Mouse (Mus musculus) megakaryocyte-erythroid progenitor cell, adult 5-6 weeks (primary cell): ENCODE data around the gene Lamb2. TPM values are rescaled to one million over a fixed set of nuclear protein-coding genes. Genes with fewer than 3 reads are reported as not detected.

ENCODE experiments used
- ATAC-seq: replicated peaks from 2 replicates; pipeline ENCODE4 v1.8.0; 2016; ENCODE audit warnings: mild to moderate bottlenecking, inconsistent platforms; ENCODE audit not compliant: severe bottlenecking, poor library complexity, low FRiP score, low TSS enrichment
- total RNA-seq, 2 experiments: library from RNA; stranded (forward) in 1 of 2; stranded (reverse) in 1 of 2; fragments of 200-1000, 215-1000 nt in 1 of 2; fragments of >200 nt in 1 of 2; fragmentation: Nextera tagmentation in 1 of 2; gene quantifications; 2 replicates each; pipeline ENCODE4 v1.2.3; 2014 to 2017

Lamb2 gene
- total RNA-seq, 2 experiments from 2014 or later, result 0.66 TPM; not detected in 1

GRCm38 (mm10) chr9:108523341-108523740, 43.8 kb downstream of the Lamb2 start:
- ATAC-seq, result no peak

DNA sequence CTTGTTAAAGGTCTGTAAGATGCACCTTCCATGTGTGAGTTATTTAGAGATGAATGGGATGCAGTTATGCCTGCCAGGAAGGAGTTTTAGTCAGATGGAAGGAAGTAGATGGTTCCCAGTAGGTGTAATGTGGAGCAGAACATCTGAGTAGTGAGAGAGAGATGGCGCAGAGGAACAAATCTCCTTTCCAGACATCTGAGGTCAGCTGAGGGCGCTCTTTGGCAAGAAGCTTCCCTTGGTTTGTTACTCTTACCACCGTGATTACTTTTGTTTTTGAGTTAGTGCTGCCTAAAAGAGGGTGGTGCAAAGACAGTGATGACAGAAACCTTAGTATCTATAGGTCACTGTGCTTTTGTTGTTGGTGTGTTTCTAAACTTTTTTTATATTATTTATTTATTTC, 45.9 kb downstream of the Lamb2 start:
- ATAC-seq, result no peak

DNA sequence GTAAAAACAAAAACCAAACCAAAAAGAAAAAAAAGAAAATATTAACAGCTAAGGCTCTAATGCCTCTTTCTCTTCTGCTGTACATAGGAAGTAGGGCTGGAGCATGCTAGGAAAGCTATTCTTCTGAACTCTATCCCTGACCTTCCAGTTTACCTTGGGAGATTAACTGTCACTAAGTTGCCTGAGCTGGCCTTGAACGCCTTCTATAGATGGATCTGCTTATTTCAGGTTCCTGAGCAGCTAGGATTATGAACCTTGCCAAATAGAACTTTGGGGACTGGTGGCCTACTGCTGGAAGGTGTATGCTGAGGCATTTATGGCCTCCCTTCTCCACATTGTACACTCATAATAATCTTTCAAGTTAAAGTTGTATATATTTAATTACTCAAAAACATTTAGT, 51.4 kb downstream of the Lamb2 start:
- ATAC-seq, result no peak

DNA sequence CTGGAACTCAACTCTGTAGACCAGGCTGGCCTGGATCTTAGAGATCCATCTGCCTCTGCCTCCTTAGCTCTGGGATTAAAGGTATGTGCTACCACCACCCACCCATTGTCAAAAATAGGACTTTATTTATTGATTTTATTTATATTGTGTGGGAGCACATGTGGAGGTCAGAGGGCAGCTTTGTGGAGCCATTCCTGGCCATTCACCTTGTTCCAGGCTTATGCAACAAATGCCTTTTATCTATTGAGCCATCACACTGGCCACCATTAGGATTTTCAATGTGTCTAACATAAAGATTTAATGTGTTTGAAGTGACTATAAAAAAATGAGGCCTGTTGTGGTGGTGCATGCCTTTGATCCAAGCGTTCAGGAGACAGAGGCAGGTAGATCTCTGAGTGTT, 52.0 kb downstream of the Lamb2 start:
- no peak for ATAC-seq

Other genes starting within 250 kb of the Lamb2 start
- 10.2 and 12.9 TPM in 2 replicates for gene Dag1, start 215.8 kb upstream of the Lamb2 start, total RNA-seq (2014; fragmentation: Nextera tagmentation)
- gene Dag1, start 215.8 kb upstream of the Lamb2 start, total RNA-seq (2017), result 4.6 and 5.1 TPM in 2 replicates
- 3.1 and 5.0 TPM in 2 replicates for gene Nicn1, start 189.3 kb upstream of the Lamb2 start, total RNA-seq (2014; fragmentation: Nextera tagmentation)
- gene Nicn1, start 189.3 kb upstream of the Lamb2 start, total RNA-seq (2017), result 1.4 TPM in 1 of 2 replicates, not detected in the other
- gene Amt, start 182.9 kb upstream of the Lamb2 start, total RNA-seq (2014; fragmentation: Nextera tagmentation), result 0.28 TPM in 1 of 2 replicates, not detected in the other
- 0.23 TPM in 1 of 2 replicates, not detected in the other for gene Amt, start 182.9 kb upstream of the Lamb2 start, total RNA-seq (2017)
- 148 and 275 TPM in 2 replicates for gene Rhoa, start 173.6 kb upstream of the Lamb2 start, total RNA-seq (2014; fragmentation: Nextera tagmentation)
- gene Rhoa, start 173.6 kb upstream of the Lamb2 start, total RNA-seq (2017), result 249 and 303 TPM in 2 replicates
- 2.8 and 8.2 TPM in 2 replicates for gene Tcta, start 173.6 kb upstream of the Lamb2 start, total RNA-seq (2014; fragmentation: Nextera tagmentation)
- 1.4 and 4.3 TPM in 2 replicates for gene Tcta, start 173.6 kb upstream of the Lamb2 start, total RNA-seq (2017)
- gene Gpx1, start 140.8 kb upstream of the Lamb2 start, total RNA-seq (2014; fragmentation: Nextera tagmentation), result 1,807 and 1,840 TPM in 2 replicates
- 887 and 925 TPM in 2 replicates for gene Gpx1, start 140.8 kb upstream of the Lamb2 start, total RNA-seq (2017)
- 131 and 136 TPM in 2 replicates for gene Usp4, start 131.9 kb upstream of the Lamb2 start, total RNA-seq (2014; fragmentation: Nextera tagmentation)
- 62.4 and 84.2 TPM in 2 replicates for gene Usp4, start 131.9 kb upstream of the Lamb2 start, total RNA-seq (2017)
- gene 1700102P08Rik, start 86.9 kb upstream of the Lamb2 start, total RNA-seq (2014; fragmentation: Nextera tagmentation), result 0.52 and 1.7 TPM in 2 replicates
- gene 1700102P08Rik, start 86.9 kb upstream of the Lamb2 start, total RNA-seq (2017), result 4.3 TPM in 1 of 2 replicates, not detected in the other
- gene Ccdc36, start 51.3 kb upstream of the Lamb2 start, total RNA-seq (2014; fragmentation: Nextera tagmentation), result not detected in 2 replicates
- gene Ccdc36, start 51.3 kb upstream of the Lamb2 start, total RNA-seq (2017), result not detected in 2 replicates
- gene BC048562, start 43.3 kb upstream of the Lamb2 start, total RNA-seq (2014; fragmentation: Nextera tagmentation), result not detected in 2 replicates
- not detected in 2 replicates for gene BC048562, start 43.3 kb upstream of the Lamb2 start, total RNA-seq (2017)
- 19.6 and 42.3 TPM in 2 replicates for gene Ccdc71, start 19.2 kb upstream of the Lamb2 start, total RNA-seq (2014; fragmentation: Nextera tagmentation)
- gene Ccdc71, start 19.2 kb upstream of the Lamb2 start, total RNA-seq (2017), result 13.2 and 13.6 TPM in 2 replicates
- gene Klhdc8b, start 18.2 kb upstream of the Lamb2 start, total RNA-seq (2014; fragmentation: Nextera tagmentation), result 8.0 and 29.6 TPM in 2 replicates
- 6.2 and 21.7 TPM in 2 replicates for gene Klhdc8b, start 18.2 kb upstream of the Lamb2 start, total RNA-seq (2017)
- gene Usp19, start 10.9 kb downstream of the Lamb2 start, total RNA-seq (2014; fragmentation: Nextera tagmentation), result 127 and 134 TPM in 2 replicates
- gene Usp19, start 10.9 kb downstream of the Lamb2 start, total RNA-seq (2017), result 37.8 and 51.0 TPM in 2 replicates
- gene Qars, start 28.0 kb downstream of the Lamb2 start, total RNA-seq (2014; fragmentation: Nextera tagmentation), result 356 and 390 TPM in 2 replicates
- 235 and 321 TPM in 2 replicates for gene Qars, start 28.0 kb downstream of the Lamb2 start, total RNA-seq (2017)
- 115 and 171 TPM in 2 replicates for gene Qrich1, start 37.1 kb downstream of the Lamb2 start, total RNA-seq (2014; fragmentation: Nextera tagmentation)
- gene Qrich1, start 37.1 kb downstream of the Lamb2 start, total RNA-seq (2017), result 146 and 150 TPM in 2 replicates
- gene Impdh2, start 80.5 kb downstream of the Lamb2 start, total RNA-seq (2014; fragmentation: Nextera tagmentation), result 430 and 507 TPM in 2 replicates
- gene Impdh2, start 80.5 kb downstream of the Lamb2 start, total RNA-seq (2017), result 413 and 539 TPM in 2 replicates
- gene Ndufaf3, start 87.7 kb downstream of the Lamb2 start, total RNA-seq (2014; fragmentation: Nextera tagmentation), result 21.9 and 31.1 TPM in 2 replicates
- 14.1 and 28.7 TPM in 2 replicates for gene Ndufaf3, start 87.7 kb downstream of the Lamb2 start, total RNA-seq (2017)
- 119 and 182 TPM in 2 replicates for gene Dalrd3, start 90.2 kb downstream of the Lamb2 start, total RNA-seq (2014; fragmentation: Nextera tagmentation)
- 27.5 and 61.0 TPM in 2 replicates for gene Dalrd3, start 90.2 kb downstream of the Lamb2 start, total RNA-seq (2017)
- gene Wdr6, start 99.0 kb downstream of the Lamb2 start, total RNA-seq (2014; fragmentation: Nextera tagmentation), result 33.2 and 34.7 TPM in 2 replicates
- gene Wdr6, start 99.0 kb downstream of the Lamb2 start, total RNA-seq (2017), result 25.8 and 26.8 TPM in 2 replicates
- 2.6 and 3.2 TPM in 2 replicates for gene P4htm, start 117.9 kb downstream of the Lamb2 start, total RNA-seq (2014; fragmentation: Nextera tagmentation)
- 1.5 TPM in 1 of 2 replicates, not detected in the other for gene P4htm, start 117.9 kb downstream of the Lamb2 start, total RNA-seq (2017)
- gene Arih2, start 169.7 kb downstream of the Lamb2 start, total RNA-seq (2014; fragmentation: Nextera tagmentation), result 38.8 and 59.3 TPM in 2 replicates
- 61.5 and 65.1 TPM in 2 replicates for gene Arih2, start 169.7 kb downstream of the Lamb2 start, total RNA-seq (2017)
- 15.2 and 16.4 TPM in 2 replicates for gene Slc25a20, start 182.4 kb downstream of the Lamb2 start, total RNA-seq (2014; fragmentation: Nextera tagmentation)
- 23.4 and 29.7 TPM in 2 replicates for gene Slc25a20, start 182.4 kb downstream of the Lamb2 start, total RNA-seq (2017)
- 15.7 and 19.3 TPM in 2 replicates for gene Prkar2a, start 209.6 kb downstream of the Lamb2 start, total RNA-seq (2014; fragmentation: Nextera tagmentation)
- gene Prkar2a, start 209.6 kb downstream of the Lamb2 start, total RNA-seq (2017), result 15.8 and 26.9 TPM in 2 replicates